ENCODE assay signal across 8 mouse cellular contexts in the genomic region with DNA sequence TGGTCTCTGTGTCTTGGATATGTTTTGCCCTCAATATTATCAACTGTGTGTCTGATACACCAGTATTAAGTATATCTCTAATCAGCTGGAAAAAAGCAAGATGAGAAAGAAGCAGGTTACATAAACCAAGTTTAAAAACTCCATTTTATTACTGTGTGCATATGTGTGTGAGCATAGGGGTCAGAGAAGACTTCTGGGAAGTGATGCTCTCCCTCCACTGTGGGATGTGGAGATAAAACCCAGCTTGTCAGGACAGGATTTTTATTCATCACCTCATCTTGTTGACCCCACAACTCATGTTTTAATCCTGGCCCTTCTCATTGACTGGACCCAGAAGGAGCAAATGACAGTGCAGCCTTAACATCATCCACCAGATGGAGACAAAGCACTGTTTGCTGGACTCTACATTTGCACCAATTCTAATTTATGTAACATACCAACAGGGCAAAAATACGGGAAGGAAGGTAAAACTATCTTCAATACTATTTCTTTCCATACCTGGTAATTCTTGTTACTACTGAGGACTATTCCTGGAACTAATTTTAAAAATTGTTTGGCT.
A peak's percentile ranks its signal among the peaks of the same experiment; 100 is the strongest.
DNase-seq lines count a peak whose midpoint lies in the region; TF ChIP-seq lines count a peak whose summit lies in the region.

No protein-coding gene starts in this region.

- H3K27ac ChIP-seq in forebrain, embryonic 10.5 days: no peak overlapping the region
- no peak overlapping the region for H3K27ac ChIP-seq in kidney, adult 2 months (ENCODE audit: insufficient read depth, low read depth, low read length)

- TF ChIP-seq POLR2A in brain, embryonic 14.5 days (IDR thresholded peaks at IDR 0.05; ENCODE audit: borderline replicate concordance, extremely low read depth, insufficient read depth, insufficient read length, poor library complexity, severe bottlenecking): no peak
- TF ChIP-seq POLR2A in kidney, adult 2 months (IDR thresholded peaks at IDR 0.05; ENCODE audit: low read depth, low read length): no peak

- peak; percentile 83 for TF ChIP-seq CTCF in brain, embryonic 14.5 days (IDR thresholded peaks at IDR 0.05; ENCODE audit: borderline replicate concordance, extremely low read depth, insufficient read depth, insufficient read length)
- TF ChIP-seq CTCF in kidney, adult 2 months (conservative IDR thresholded peaks at IDR 0.05; ENCODE audit: insufficient read depth, insufficient read length, low read depth, low read length): peak; percentile 44

- H3K4me3 ChIP-seq in forebrain, embryonic 10.5 days: no peak overlapping the region
- H3K4me3 ChIP-seq in kidney, adult 2 months (ENCODE audit: insufficient read depth, low read depth, low read length): no peak overlapping the region

- peak; percentile 7 for DNase-seq in thymus, postnatal 0 days (ENCODE audit: low spot score)
- DNase-seq in thymus, adult 18-20 months: no peak
- peak; percentile 71 for DNase-seq in brain, embryonic 14.5 days (ENCODE audit: low read depth)
- peak; percentile 41 for DNase-seq in forebrain, embryonic 10.5 days (ENCODE audit: extremely low spot score, low spot score)
- peak; percentile 51 for DNase-seq in kidney, adult 2 months
- peak; percentile 44 for DNase-seq in left cerebral cortex, postnatal 4 days
- peak; percentile 29 for DNase-seq in retina, adult 2 months (ENCODE audit: low read depth, low spot score)
- DNase-seq in urinary bladder, adult 18-20 months (ENCODE audit: low spot score in 2 of 2): no peak

- 46% methylated on average over 1 of the region's 1 CpGs for WGBS in forebrain, embryonic 10.5 days
- 10% methylated on average over 1 of the region's 1 CpGs for WGBS in kidney, adult 2 months

- H3K36me3 ChIP-seq in forebrain, embryonic 10.5 days (replicated peaks): no peaks in the 10 kb centered on the region
- no peaks in the 10 kb centered on the region for H3K36me3 ChIP-seq in kidney, adult 2 months (ENCODE audit: control insufficient read depth, insufficient read depth, low read length)

- H3K27me3 ChIP-seq in forebrain, embryonic 10.5 days (ENCODE audit: poor library complexity, severe bottlenecking): no peaks in the 10 kb centered on the region
- no peaks in the 10 kb centered on the region for H3K27me3 ChIP-seq in kidney, adult 2 months (replicated peaks; ENCODE audit: control insufficient read depth, insufficient read depth, low read length)

- H3K9me3 ChIP-seq in forebrain, embryonic 10.5 days: no peaks in the 10 kb centered on the region

- intact Hi-C loops in left cerebral cortex, postnatal 4 days (cut with DNase I): loop anchor here (5.0 kb wide), 2 partner anchors 1069 to 1089 kb away; a partner anchor contains a TSS

- H3K4me1 ChIP-seq in forebrain, embryonic 10.5 days: no peaks in the 10 kb centered on the region
- H3K4me1 ChIP-seq in kidney, adult 2 months (ENCODE audit: control insufficient read depth, insufficient read depth, low read length): no peaks in the 10 kb centered on the region

Comparison
In these comparisons a context has a peak if more than half of its experiments do, and no peak if none do; other contexts are left out.
1. DNase-seq: peak in thymus, postnatal 0 days (single experiment), brain, embryonic 14.5 days (single experiment), forebrain, embryonic 10.5 days (single experiment), kidney, adult 2 months (single experiment), left cerebral cortex, postnatal 4 days (single experiment) and retina, adult 2 months (single experiment); none in thymus, adult 18-20 months (0 of 2) and urinary bladder, adult 18-20 months (0 of 2).